9 mouse cellular contexts compared by ENCODE assay signal in genomic region chr11:52437123-52437522, GRCm38 (mm10). TPM values are rescaled to one million over a fixed set of nuclear protein-coding genes. Genes with fewer than 3 reads are reported as not detected.
A peak's percentile ranks its signal among the peaks of the same experiment; 100 is the strongest.
DNase-seq lines count a peak whose midpoint lies in the region.
"Had no signal": no experiment of that assay in that cellular context is flagged by ENCODE, and none has a peak within 500 bp of the region (broad histone marks: within the 10 kb centered on the region; RNA-seq: fewer than 3 reads in every experiment).

No protein-coding gene starts in this region.

- intact Hi-C loops in left cerebral cortex, postnatal 36 days (cut with DNase I): loop anchor here (10.0 kb wide), 1 partner anchor 208 kb away; no protein-coding TSS in a partner anchor
- intact Hi-C loops in gastrocnemius, postnatal 14 days (cut with DNase I; ENCODE audit: low total_unique reads): no loop called here

- DNase-seq in embryo, embryonic 10 days (ENCODE audit: low spot score): peak; percentile 30
- DNase-seq in embryo, embryonic 11 days: no peak
- DNase-seq in right cerebral cortex, adult 18-20 months: peak; percentile 82
- DNase-seq in right cerebral cortex, postnatal 4 days: no peak
- DNase-seq in left cerebral cortex, postnatal 36 days (ENCODE audit: low spot score in 2 of 2): peak; percentile 76 to 80
- peak; percentile 84 for DNase-seq in telencephalon, adult 2 months (ENCODE audit: low read depth, low spot score)
- no peak for DNase-seq in testis, postnatal 14 days (ENCODE audit: low spot score)
- DNase-seq in gastrocnemius, postnatal 14 days: no peak
- DNase-seq: cerebellum, adult 9-10 months had no signal

RNA-seq across cellular contexts. Expression of gene 9530068E07Rik, which starts 40.9 kb away (rescaled TPM):
- total RNA-seq in left cerebral cortex, postnatal 36 days (2021): 10 to 100 TPM; 65.7 to 65.8 TPM
- 10 to 100 TPM; 57.9 to 62.0 TPM for total RNA-seq in gastrocnemius, postnatal 14 days (2021)

Comparison
In these comparisons a context has a peak if more than half of its experiments do, and no peak if none do; other contexts are left out.
1. DNase-seq: peak in embryo, embryonic 10 days (single experiment), right cerebral cortex, adult 18-20 months (single experiment), left cerebral cortex, postnatal 36 days (2 of 2) and telencephalon, adult 2 months (single experiment); none in embryo, embryonic 11 days (single experiment), right cerebral cortex, postnatal 4 days (single experiment), testis, postnatal 14 days (single experiment) and gastrocnemius, postnatal 14 days (single experiment).